Mouse (Mus musculus) cerebellum, adult 2 months (tissue): ENCODE data around the gene Lin7a.

ENCODE experiments used
- CTCF ChIP-seq: fragments of 200-500 bp; IDR thresholded peaks from 2 replicates; pipeline ENCODE4 v1.5.1; 2011; ENCODE audit warnings: low read depth, mild to moderate bottlenecking, control low read depth, low read length, moderate library complexity, borderline replicate concordance; ENCODE audit not compliant: insufficient read depth
- POLR2A ChIP-seq: fragments of 200-500 bp; IDR thresholded peaks from 2 replicates; pipeline ENCODE4 v1.6.1; 2011; ENCODE audit warnings: low read length, control low read depth, borderline replicate concordance; ENCODE audit not compliant: insufficient read depth

GRCm38 (mm10) chr10:107238151-107238860, 33.2 kb upstream of the Lin7a start:
- TF ChIP-seq CTCF (no peak), POLR2A (no peak)
